Mouse (Mus musculus): ENCODE results near the gene Ankrd33b. TPM values are rescaled to one million over a fixed set of nuclear protein-coding genes. Genes with fewer than 3 reads are reported as not detected.

The Ankrd33b gene
- polyA plus RNA-seq, 1 experiment, result 6.1 TPM

GRCm38 (mm10) chr15:31252590-31253311 is 114.8 kb downstream of the Ankrd33b start:
- H3ac ChIP-seq (ENCODE audit: control insufficient read depth, insufficient read length, low read depth), result no peak overlapping the region
- peaks cover 99% of the 10 kb centered on the region for H3K79me2 ChIP-seq (ENCODE audit: control insufficient read depth, insufficient read depth)
- peaks cover 82% of the 10 kb centered on the region for H3K36me3 ChIP-seq (ENCODE audit: control insufficient read depth, insufficient read depth)
- TF ChIP-seq CEBPB (IDR thresholded peaks at IDR 0.05; ENCODE audit: low read depth) (no peak), FOSL1 (IDR thresholded peaks at IDR 0.05; ENCODE audit: insufficient read depth, low read length, poor library complexity, severe bottlenecking) (no peak), MYOG (IDR thresholded peaks at IDR 0.05; ENCODE audit: control insufficient read depth, extremely low read depth, insufficient read length) (no peak), CTCF (IDR thresholded peaks at IDR 0.05; ENCODE audit: control insufficient read depth, insufficient read depth, insufficient read length) (no peak), MAX (IDR thresholded peaks at IDR 0.05) (no peak), USF1 (IDR thresholded peaks at IDR 0.05; ENCODE audit: low read depth) (no peak), MYOD1 (IDR thresholded peaks at IDR 0.05; ENCODE audit: control insufficient read depth, insufficient read length, low read depth) (no peak)
- H3K27me3 ChIP-seq (ENCODE audit: control insufficient read depth, insufficient read depth, insufficient read length), result no peaks in the 10 kb centered on the region
- H3K4me3 ChIP-seq (ENCODE audit: insufficient read depth, poor library complexity, severe bottlenecking), result no peak overlapping the region
- H3K79me3 ChIP-seq (ENCODE audit: low read depth), result peaks cover 67% of the 10 kb centered on the region

GRCm38 (mm10) chr15:31251189-31251588 is 116.3 kb downstream of the Ankrd33b start:
- peaks cover 85% of the 10 kb centered on the region for H3K36me3 ChIP-seq (ENCODE audit: control insufficient read depth, insufficient read depth)
- TF ChIP-seq MAX (IDR thresholded peaks at IDR 0.05) (no peak), CEBPB (IDR thresholded peaks at IDR 0.05; ENCODE audit: low read depth) (no peak)

DNA sequence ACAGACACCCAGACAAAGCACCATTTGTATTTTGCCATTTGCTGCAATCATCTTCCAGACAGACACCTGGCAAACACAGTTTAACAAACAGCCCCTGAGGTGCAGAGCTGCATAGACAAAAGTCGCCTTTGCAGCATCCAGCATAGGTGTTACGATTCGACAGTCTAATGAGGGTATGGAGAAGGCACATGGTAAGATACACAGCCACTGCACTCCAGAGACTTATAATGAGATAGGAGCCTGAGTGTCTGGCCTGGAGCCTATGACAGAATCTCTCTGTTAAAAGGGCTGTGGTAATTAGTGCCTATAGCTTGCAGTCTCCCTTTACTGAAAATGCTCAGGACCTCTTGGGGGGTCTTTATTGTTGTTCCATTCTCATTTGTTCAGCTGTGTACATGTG is 116.8 kb downstream of the Ankrd33b start:
- Histone ChIP-seq H3ac (ENCODE audit: control insufficient read depth, insufficient read length, low read depth) (no peak overlapping the region), H3K4me3 (ENCODE audit: insufficient read depth, poor library complexity, severe bottlenecking) (no peak overlapping the region), H3K27me3 (ENCODE audit: control insufficient read depth, insufficient read depth, insufficient read length) (no peaks in the 10 kb centered on the region), H3K79me3 (ENCODE audit: low read depth) (peaks cover 73% of the 10 kb centered on the region), H3K79me2 (ENCODE audit: control insufficient read depth, insufficient read depth) (peaks cover 98% of the 10 kb centered on the region), H3K36me3 (ENCODE audit: control insufficient read depth, insufficient read depth) (peaks cover 84% of the 10 kb centered on the region)
- TF ChIP-seq MAX (IDR thresholded peaks at IDR 0.05) (no peak), MYOG (IDR thresholded peaks at IDR 0.05; ENCODE audit: control insufficient read depth, extremely low read depth, insufficient read length) (no peak), MYOD1 (IDR thresholded peaks at IDR 0.05; ENCODE audit: control insufficient read depth, insufficient read length, low read depth) (no peak), CTCF (IDR thresholded peaks at IDR 0.05; ENCODE audit: control insufficient read depth, insufficient read depth, insufficient read length) (no peak), CEBPB (IDR thresholded peaks at IDR 0.05; ENCODE audit: low read depth) (no peak), FOSL1 (IDR thresholded peaks at IDR 0.05; ENCODE audit: insufficient read depth, low read length, poor library complexity, severe bottlenecking) (no peak), USF1 (IDR thresholded peaks at IDR 0.05; ENCODE audit: low read depth) (no peak)

More at GRCm38 (mm10) chr15:31251189-31251588, 116.3 kb downstream of the Ankrd33b start:
- H3K79me3 ChIP-seq (ENCODE audit: low read depth), result peaks cover 73% of the 10 kb centered on the region
- H3ac ChIP-seq (ENCODE audit: control insufficient read depth, insufficient read length, low read depth), result no peak overlapping the region
- H3K79me2 ChIP-seq (ENCODE audit: control insufficient read depth, insufficient read depth), result peaks cover 100% of the 10 kb centered on the region
- no peaks in the 10 kb centered on the region for H3K27me3 ChIP-seq (ENCODE audit: control insufficient read depth, insufficient read depth, insufficient read length)
- H3K4me3 ChIP-seq (ENCODE audit: insufficient read depth, poor library complexity, severe bottlenecking), result no peak overlapping the region

GRCm38 (mm10) chr15:31250027-31250426 is 117.5 kb downstream of the Ankrd33b start:
- H3K4me3 ChIP-seq (ENCODE audit: insufficient read depth, poor library complexity, severe bottlenecking), result no peak overlapping the region
- peaks cover 73% of the 10 kb centered on the region for H3K79me3 ChIP-seq (ENCODE audit: low read depth)
- peaks cover 91% of the 10 kb centered on the region for H3K79me2 ChIP-seq (ENCODE audit: control insufficient read depth, insufficient read depth)
- no peak overlapping the region for H3ac ChIP-seq (ENCODE audit: control insufficient read depth, insufficient read length, low read depth)
- no peaks in the 10 kb centered on the region for H3K27me3 ChIP-seq (ENCODE audit: control insufficient read depth, insufficient read depth, insufficient read length)
- TF ChIP-seq MYOD1 (IDR thresholded peaks at IDR 0.05; ENCODE audit: control insufficient read depth, insufficient read length, low read depth), result no peak
- no peak for TF ChIP-seq CTCF (IDR thresholded peaks at IDR 0.05; ENCODE audit: control insufficient read depth, insufficient read depth, insufficient read length)
- TF ChIP-seq USF1 (IDR thresholded peaks at IDR 0.05; ENCODE audit: low read depth), result no peak
- no peak for TF ChIP-seq FOSL1 (IDR thresholded peaks at IDR 0.05; ENCODE audit: insufficient read depth, low read length, poor library complexity, severe bottlenecking)
- TF ChIP-seq MYOG (IDR thresholded peaks at IDR 0.05; ENCODE audit: control insufficient read depth, extremely low read depth, insufficient read length), result no peak
- TF ChIP-seq MAX (IDR thresholded peaks at IDR 0.05), result no peak
- H3K36me3 ChIP-seq (ENCODE audit: control insufficient read depth, insufficient read depth), result peaks cover 78% of the 10 kb centered on the region

- TF ChIP-seq MYOG (IDR thresholded peaks at IDR 0.05; ENCODE audit: control insufficient read depth, extremely low read depth, insufficient read length) (no peak), USF1 (IDR thresholded peaks at IDR 0.05; ENCODE audit: low read depth) (no peak), MYOD1 (IDR thresholded peaks at IDR 0.05; ENCODE audit: control insufficient read depth, insufficient read length, low read depth) (no peak), MAX (IDR thresholded peaks at IDR 0.05) (no peak), FOSL1 (IDR thresholded peaks at IDR 0.05; ENCODE audit: insufficient read depth, low read length, poor library complexity, severe bottlenecking) (no peak), CEBPB (IDR thresholded peaks at IDR 0.05; ENCODE audit: low read depth) (no peak), CTCF (IDR thresholded peaks at IDR 0.05; ENCODE audit: control insufficient read depth, insufficient read depth, insufficient read length) (no peak)
- H3K79me3 ChIP-seq (ENCODE audit: low read depth), result peaks cover 67% of the 10 kb centered on the region
These were observed 118.6 kb downstream of the Ankrd33b start for GRCm38 (mm10) chr15:31248882-31249281.

DNA sequence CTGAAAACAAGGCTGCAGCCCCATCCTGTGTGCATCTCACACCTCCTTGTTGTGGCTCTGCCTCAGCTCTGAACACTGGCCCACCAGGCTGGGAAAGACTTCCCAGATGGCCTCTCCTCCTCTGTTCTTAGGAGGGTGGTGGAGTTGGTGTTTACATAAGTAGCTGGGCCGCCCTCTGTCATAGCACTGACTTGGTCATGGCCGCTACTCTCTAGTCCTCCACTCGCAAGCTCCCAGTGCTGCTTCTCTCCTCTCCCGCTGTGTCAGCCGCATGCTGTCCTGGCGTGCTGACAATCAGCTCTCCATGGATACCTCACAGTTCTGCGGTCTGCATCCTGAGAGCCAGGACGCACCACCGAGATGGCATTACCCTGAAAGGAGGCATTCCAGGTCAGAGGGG is 120.5 kb downstream of the Ankrd33b start:
- Histone ChIP-seq H3K27me3 (ENCODE audit: control insufficient read depth, insufficient read depth, insufficient read length) (no peaks in the 10 kb centered on the region), H3K4me3 (ENCODE audit: insufficient read depth, poor library complexity, severe bottlenecking) (no peak overlapping the region), H3K79me2 (ENCODE audit: control insufficient read depth, insufficient read depth) (peaks cover 83% of the 10 kb centered on the region), H3ac (ENCODE audit: control insufficient read depth, insufficient read length, low read depth) (no peak overlapping the region), H3K36me3 (ENCODE audit: control insufficient read depth, insufficient read depth) (peaks cover 73% of the 10 kb centered on the region), H3K79me3 (ENCODE audit: low read depth) (peaks cover 66% of the 10 kb centered on the region)
- TF ChIP-seq FOSL1 (IDR thresholded peaks at IDR 0.05; ENCODE audit: insufficient read depth, low read length, poor library complexity, severe bottlenecking), result no peak
- no peak for TF ChIP-seq MYOG (IDR thresholded peaks at IDR 0.05; ENCODE audit: control insufficient read depth, extremely low read depth, insufficient read length)
- no peak for TF ChIP-seq MAX (IDR thresholded peaks at IDR 0.05)
- no peak for TF ChIP-seq USF1 (IDR thresholded peaks at IDR 0.05; ENCODE audit: low read depth)
- no peak for TF ChIP-seq MYOD1 (IDR thresholded peaks at IDR 0.05; ENCODE audit: control insufficient read depth, insufficient read length, low read depth)
- no peak for TF ChIP-seq CTCF (IDR thresholded peaks at IDR 0.05; ENCODE audit: control insufficient read depth, insufficient read depth, insufficient read length)
- TF ChIP-seq CEBPB (IDR thresholded peaks at IDR 0.05; ENCODE audit: low read depth), result no peak

More at GRCm38 (mm10) chr15:31248882-31249281, 118.6 kb downstream of the Ankrd33b start:
- no peak overlapping the region for H3K4me3 ChIP-seq (ENCODE audit: insufficient read depth, poor library complexity, severe bottlenecking)
- H3ac ChIP-seq (ENCODE audit: control insufficient read depth, insufficient read length, low read depth), result no peak overlapping the region
- peaks cover 70% of the 10 kb centered on the region for H3K36me3 ChIP-seq (ENCODE audit: control insufficient read depth, insufficient read depth)
- H3K79me2 ChIP-seq (ENCODE audit: control insufficient read depth, insufficient read depth), result peaks cover 83% of the 10 kb centered on the region
- no peaks in the 10 kb centered on the region for H3K27me3 ChIP-seq (ENCODE audit: control insufficient read depth, insufficient read depth, insufficient read length)
